Mouse (Mus musculus): ENCODE measurements around the gene Metrnl. TPM values are rescaled to one million over a fixed set of nuclear protein-coding genes. Genes with fewer than 3 reads are reported as not detected.

The Metrnl gene
- total RNA-seq, 2 experiments from 2014 or later, result 10.2 to 10.4 TPM

DNA sequence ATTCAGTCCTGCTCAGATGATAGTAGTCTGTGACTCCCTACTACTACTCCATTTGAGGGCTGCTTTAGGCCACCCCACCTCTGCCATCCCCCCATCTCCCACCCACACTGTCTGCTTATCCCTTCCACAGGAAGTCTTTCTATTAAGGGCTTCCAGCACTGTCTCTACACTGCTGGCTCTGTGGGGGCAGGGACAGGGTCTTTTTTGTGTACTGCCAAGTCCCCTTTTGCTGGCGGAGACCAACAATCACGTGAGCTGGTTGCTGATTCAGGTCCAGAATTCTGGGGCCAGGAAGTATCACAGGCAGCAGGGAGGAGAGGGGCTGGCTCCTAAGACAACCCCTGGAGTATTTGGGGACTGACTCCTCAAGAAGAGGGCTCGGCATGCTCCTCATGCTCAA is 18.1 kb upstream of the Metrnl start:
- peak; percentile 14 to 36 for DNase-seq (ENCODE audit: low spot score in 2 of 2)

DNA sequence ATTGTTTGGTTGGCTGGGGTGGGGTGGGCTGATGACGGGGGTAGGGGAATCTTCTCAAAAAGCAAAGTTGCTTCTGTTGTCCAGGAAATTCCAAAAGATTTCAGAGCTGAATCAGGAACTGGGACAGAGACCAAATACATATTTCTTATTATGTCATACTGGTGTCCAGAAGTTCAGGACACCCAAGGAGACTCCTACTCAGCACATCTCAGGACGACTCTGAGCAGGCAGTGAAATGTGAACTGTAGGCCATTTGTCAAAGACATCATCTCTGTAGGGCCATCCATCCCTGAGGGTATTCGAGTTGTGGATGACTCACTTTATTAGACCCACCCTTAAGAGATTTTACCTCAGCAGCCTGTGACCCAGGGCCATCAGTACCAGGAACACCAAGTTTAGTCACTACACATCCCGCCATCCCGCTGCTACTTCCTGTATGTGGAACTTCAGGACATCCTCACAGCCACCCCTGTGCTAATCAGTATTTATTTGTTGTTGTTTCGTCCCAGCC is 15.8 kb upstream of the Metrnl start:
- DNase-seq (ENCODE audit: low spot score in 2 of 2), result no peak

DNA sequence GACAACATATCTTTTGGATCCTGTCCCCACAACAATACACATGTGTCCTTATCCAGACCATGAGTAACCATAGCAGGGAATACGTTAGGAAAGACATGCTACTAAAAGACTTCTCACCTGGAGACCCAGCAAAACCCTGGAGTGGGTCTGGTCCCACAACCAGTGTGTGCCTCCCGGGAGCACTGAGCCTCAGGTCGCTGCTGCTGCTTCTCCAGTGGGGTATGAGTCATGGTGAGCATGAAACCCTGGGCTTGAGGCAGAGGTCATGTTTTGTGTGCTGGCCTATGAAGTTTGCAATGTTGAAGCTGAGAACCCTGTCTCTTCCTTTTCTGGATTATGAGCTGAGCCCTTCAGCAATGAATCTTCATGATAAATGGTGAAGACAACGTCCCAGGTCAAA is 15.3 kb upstream of the Metrnl start:
- DNase-seq (ENCODE audit: low spot score in 2 of 2), result no peak

DNA sequence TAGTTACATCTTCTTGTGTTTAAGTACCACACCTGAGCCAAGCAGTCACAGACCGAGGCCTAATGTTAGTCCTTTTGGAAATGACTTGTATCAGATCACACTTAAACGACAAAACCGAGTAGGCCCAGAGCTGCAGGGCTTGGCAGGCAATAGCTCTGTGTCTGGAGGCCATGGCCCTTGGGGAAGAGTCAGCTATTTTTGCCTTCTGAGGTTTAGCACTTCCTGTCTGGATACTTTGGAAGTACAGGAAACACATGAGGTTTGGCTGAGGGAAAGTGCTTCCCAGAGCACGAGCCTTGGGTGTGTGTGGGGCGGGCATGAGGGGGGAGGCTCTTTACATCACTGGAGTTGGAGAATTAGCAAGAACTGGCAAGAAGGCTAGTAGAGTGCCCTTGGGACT is 14.7 kb upstream of the Metrnl start:
- no peak for DNase-seq (ENCODE audit: low spot score in 2 of 2)

DNA sequence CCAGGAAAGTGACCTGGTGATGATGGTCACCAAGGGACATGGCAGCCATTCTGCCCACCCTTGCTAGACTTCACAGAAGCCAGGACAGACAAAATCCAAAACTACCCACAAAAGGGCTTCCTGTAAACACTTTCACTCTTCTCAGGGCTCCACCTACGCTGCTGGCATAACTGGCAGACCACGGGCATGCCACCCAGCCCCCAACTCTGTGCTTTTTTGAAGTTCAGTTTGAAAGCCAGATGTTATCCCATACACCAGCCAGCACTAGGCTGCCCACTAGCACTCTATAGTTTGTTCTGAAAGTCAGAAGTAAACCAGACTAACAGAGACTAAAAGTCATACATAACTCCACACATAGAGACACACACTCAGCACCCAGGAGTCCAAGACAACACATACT is 13.3 kb upstream of the Metrnl start:
- DNase-seq (ENCODE audit: low spot score in 2 of 2), result no peak

DNA sequence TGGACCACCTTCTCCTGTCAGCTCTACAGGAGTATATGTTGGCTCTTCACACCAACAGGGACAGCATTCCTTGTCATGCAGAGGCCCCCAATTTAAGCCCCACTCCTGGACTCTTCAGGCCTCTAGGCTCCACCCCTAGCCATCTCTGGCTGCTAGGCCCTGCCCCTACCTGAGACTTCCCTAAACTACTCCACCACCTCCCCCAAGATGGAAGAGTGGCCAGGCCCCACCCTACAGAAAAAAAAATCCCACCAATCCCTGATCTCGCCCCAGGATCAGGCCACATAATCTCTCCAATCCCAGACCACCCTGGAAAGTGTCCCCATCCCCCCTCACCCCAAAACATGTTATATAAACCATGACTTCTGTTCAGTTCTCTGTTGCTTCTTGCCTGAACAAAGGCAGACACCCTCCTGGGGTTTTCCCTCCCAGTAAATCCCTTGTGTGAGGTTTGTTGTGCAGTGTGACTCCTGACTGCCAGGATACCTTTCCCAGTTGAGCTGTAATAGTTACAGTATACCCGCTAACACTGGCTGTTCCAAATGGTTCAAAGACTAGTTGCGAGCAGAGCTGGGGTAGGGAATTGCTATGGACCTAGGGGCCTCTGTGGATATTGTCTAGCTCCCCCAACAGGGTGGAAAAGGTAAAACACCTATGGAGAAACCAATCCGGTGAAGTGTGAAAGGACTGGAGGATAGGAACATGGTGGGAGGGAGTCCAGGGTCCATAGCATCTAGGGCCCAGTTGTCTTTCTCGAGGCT is 5.9 kb upstream of the Metrnl start:
- DNase-seq (ENCODE audit: low spot score in 2 of 2), result no peak

DNA sequence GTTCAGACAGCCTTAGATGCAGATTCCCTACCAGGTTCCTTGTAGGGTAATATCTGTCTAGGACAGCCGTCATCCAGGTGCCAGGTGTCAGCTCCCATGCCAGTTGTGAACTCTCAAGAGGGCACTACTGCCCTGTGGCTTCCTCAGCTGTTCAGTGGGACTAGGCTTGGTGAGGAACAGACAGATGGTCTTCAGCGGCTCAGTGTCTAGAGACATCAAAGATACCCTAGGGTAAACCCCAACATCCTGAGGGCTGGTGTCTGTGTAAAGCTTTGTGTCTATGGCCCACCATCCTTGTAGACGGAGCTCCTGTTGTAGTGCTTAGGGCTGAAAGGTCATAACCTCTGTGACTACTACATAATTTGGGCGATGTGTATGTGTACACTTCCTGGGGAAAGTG is 4.1 kb upstream of the Metrnl start:
- no peak for DNase-seq (ENCODE audit: low spot score in 2 of 2)

DNA sequence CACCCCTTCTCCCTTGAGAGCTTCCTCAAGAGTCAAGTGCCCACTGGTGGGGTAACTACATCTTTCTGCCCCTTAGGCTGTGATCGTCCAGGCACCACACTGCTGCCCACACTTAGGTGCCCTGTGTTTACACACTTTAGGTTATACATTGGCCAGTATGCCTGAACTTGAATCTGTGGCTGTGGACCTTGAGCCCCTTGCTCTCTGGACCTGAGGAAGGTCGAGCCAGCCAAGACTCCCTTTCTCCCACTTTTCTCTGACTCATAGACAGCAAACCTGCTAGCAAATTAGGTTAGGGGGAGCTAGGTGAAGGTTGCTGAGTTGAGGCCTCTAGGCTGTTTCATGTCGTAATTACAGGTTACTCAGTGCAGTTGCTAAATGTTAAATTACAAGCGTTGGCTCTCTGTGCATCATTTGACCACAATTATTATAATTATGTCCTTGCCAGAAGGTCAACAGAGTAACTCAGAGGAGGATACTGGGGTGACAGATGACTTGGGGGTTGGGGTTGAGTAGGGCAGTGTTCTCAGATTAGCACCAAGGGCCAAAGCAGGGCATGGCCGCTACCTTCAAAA is 2.9 kb upstream of the Metrnl start:
- no peak for DNase-seq (ENCODE audit: low spot score in 2 of 2)

DNA sequence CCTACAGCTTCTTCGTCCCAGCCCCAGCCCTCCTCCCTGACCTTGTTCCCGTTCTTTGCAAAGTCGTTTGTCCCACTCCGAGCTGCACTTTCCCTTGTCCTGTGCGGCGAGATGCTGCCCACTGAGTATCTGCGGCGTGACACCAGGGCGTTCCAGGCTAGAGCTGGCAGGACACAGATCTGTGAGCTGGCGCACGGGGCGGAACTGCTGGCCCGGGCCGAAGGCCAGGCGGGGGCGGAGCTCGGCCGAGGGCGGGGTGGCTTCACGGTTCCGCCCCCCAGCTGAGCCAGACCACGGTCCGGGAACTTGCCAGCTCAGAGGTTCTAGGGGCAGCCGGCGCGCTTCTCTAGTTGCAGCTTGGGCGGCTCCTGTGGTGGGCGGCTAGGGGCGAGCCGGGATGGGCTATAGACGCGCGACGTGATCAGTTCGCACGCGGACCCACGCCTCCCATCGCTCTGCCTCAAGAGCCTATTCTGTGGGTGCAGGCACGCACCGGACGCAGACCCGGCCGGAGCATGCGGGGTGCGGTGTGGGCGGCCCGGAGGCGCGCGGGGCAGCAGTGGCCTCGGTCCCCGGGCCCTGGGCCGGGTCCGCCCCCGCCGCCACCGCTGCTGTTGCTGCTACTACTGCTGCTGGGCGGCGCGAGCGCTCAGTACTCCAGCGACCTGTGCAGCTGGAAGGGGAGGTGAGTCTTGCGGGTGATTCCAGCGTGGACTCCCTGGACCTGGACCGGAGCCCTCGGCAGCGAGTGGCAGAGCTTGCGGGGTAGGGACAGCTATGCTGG is 959 bp downstream of the Metrnl start:
- peak; percentile 76 to 85 for DNase-seq (ENCODE audit: low spot score in 2 of 2)

DNA sequence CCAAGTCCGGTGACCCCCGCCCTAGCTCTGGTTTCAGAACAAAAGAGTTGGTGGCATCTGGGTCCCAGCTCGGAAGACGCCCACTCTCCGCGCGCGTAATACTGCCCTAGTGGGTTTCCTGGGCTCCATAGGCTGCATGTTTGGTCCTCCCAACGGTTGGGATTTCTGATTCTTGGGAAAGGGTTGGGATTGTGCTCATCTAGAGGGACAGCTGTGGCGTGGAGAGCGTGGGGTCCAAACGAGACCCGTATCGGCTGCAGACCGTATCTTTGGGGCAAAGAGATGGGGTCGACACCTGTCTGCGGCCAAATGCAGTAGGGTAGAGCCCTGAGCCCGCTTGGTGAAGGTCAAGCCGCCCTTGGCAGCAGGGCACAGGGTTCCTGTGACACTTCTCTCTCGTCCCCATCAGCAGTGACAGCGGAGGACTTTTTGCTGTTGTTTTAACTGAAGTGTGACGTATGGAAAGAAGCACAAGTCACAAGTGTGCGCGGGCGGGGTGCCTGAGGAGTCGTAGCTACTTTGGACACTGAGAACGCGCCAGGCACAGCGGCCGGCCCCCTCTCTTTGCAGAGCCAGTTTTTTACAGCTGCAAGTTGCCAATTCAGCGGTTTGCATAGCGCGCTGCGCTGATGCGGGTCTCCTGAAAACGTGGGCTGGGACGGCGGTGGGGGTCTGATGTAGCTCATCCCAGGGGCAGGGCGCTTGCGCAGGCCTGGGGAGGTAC is 1.7 kb downstream of the Metrnl start:
- DNase-seq (ENCODE audit: low spot score in 2 of 2), result peak; percentile 31 to 42

DNA sequence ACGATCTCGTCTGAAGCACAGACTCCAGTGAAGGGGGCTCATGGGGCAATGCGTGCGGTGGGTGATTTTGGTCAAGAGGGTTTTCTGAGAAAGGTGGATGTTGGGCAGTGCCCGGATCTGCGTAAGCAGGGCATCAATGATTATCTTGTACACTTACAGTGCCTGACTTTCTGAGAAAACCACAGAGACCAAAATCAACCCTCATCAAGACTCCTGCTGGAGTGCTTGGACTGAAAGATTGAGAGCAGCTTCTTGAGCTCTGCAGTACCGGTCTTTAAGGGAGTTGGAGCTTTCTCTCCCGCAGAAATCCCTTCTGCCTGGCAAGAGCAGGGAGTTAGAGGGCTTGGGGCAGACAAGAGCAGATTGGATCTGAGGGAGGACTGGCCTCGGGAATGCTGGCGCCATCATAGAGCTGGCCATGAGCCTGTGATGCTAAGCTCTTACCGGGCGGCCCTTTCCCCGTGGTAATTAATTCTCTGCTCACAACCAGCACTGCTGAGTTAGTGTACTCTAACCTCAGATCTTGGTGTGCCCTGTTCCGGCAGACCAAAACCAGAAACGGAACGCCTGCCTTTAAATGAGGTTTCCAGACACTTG is 2.4 kb downstream of the Metrnl start:
- peak in 1 of 2 experiments; percentile 31 for DNase-seq (ENCODE audit: low spot score in 2 of 2)

DNA sequence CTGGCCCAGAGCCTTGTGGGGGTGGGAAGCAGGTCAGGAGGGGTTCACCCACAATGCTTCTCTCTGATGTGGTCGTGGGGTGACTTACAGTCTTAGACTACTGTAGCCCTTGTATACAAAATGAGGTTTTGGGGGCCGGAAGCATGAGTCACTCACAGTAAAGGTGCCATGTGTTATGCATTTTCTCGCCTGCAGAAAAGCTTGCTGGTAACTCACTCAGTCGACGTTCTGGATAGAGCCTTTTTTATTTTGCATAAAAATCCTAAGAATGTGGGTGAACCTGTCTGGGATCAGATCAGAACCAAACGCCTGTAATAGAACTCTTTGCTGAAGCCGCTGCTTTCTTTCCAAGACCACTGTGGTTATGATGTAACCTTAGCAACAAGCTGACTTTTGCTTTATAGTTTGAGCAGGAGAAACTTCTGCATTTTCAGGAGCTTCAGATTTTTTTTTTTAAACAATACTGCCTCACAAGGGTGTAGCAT is 5.2 kb downstream of the Metrnl start:
- DNase-seq (ENCODE audit: low spot score in 2 of 2), result no peak

DNA sequence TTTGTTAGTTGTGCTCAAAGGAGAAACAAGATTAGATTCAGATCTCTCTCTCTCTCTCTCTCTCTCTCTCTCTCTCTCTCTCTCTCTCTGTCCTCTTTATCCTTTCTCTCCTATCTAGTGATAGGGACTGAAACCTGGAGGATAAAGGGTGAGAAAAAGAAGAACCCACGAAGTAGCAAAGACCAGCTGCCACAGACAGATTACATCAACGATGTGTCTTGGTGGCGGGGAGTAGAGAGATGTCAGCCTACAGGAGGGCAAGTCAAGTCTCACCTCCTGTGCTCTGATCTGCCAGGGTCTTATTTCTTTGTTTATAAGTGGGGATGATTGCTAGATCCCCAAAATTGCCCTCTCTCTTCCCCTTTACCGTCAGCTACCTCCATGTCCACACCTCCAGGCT is 7.9 kb downstream of the Metrnl start:
- no peak for DNase-seq (ENCODE audit: low spot score in 2 of 2)

DNA sequence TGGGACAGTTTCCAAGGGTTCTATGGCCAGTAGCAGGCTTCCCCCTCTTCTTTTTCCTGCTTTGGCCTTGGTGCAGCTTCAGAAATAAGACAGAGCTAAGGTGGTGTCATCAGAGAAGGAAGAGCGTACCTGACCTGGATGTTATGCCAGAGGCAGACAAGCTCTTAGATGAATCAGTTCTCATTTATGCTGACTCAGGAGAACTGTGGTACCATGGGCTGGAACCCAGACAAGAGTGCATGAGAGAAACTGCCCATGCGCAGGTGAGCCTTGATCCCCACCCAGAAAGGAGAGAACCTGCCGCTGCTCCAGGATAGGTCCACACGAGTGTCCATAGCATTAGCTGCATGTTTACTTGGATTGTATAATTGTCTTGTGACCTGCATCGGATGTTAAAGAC is 8.9 kb downstream of the Metrnl start:
- DNase-seq (ENCODE audit: low spot score in 2 of 2), result no peak

DNA sequence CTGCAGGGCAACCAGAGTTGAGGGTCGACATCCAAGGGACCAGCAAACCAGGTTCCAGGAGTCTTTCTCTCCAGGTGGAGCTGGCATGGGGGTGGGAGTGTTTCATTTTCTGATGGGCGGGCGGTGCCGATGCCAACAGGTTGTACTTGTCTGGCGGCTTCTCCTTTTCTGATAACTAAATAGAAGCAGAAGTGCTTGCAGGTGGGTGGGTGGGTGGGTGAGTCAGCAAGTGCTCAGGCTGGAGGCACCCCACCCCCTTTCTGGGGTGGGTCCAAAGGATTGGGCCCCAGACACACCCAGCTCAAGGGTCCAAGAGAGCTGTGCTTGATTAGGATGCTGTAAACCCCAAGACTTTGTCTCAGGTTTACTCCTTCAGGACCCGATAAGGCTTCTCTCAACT is 11.6 kb downstream of the Metrnl start:
- no peak for DNase-seq (ENCODE audit: low spot score in 2 of 2)

DNA sequence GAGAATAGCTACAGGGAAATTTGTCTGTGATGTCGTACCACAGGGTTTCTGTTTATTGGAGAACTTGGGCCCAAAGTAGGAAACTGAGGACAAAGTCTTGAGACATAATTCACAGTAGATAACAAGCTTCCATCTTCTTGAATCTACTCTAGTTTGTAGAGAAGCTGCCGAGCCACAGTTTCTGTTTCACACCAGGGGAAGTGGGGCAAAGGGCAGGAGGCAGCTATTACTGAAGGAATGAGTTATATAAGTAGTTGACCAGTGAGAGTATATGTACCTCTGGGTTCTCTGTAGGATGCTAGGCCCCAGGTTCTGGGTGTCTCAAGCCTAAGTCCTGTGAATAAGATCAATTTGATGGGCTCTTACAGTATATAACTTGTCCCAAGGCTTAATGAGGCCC is 12.2 kb downstream of the Metrnl start:
- DNase-seq (ENCODE audit: low spot score in 2 of 2), result no peak

DNA sequence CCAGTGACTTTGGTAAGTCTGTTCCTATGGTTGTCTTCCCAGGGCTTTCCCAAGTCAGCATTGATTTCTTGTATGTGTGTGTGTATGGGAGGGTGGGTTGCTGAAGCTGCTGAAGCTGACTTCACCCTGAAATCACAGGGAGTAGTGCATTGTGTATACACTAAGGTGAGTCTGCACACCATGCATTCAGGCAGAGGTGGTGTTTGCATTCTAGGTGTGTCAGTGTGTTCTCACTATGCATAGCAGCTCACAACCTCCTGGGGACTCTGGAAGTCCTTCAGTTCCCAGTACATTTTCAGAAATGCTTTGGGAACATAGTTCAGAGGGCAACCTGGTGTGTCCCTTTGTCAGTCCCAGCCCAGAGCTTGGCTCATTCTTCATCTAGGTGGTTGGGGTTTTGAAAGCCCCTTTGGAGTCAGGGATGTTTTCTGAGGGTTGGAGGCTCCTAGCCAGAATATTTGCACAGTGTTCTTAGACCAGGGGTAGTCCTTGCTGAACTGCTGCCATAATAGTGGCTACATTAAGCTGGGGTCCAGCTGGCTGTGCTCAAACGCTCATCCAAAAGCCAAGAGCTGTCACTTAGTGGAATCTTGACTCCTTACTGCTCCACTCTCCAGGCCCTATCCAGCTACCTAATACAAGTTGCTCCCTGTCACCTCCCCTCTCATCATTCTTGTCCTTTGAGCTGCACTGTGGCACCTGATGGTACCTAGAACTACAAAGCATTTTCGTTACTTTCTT is 13.6 kb downstream of the Metrnl start:
- no peak for DNase-seq (ENCODE audit: low spot score in 2 of 2)

DNA sequence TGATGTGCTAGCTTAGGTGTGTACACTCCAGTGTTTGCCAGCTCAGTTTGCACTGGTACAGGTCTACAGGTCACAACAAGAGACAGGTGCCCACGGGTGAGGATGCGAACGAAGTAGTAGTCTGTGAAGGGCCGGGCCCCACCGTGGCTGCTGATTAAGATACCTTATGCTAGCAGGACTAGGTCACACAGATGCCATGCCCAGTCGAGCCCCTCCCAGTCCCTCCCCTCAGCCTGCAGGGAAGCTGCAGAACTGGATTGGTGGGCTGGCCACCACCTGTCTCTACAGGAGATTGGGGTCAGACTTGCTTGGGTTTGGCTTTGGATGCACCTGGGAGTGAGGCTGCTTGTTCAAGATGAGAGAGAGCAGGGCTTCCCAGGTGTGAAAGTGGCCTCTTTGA is 16.4 kb downstream of the Metrnl start:
- DNase-seq (ENCODE audit: low spot score in 2 of 2), result no peak

DNA sequence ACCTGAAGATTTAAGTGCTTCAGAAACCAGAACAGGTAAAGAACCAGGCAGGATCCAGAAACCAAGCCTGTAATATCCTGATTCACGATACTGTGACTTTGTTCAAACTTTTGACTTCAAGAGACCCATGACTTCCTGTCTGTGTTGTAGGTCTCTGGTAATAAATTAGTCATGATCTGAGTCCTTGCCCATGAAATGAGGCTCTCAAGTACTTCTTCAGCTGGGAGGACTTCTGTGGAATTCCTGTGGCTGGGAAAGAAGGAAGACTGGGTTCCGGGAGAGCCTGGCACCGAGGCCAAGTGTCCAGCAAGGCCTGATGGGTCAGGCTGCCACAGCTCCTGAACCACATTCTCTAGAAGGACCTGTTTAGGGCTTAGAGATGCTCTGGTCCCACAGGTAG is 19.4 kb downstream of the Metrnl start:
- DNase-seq (ENCODE audit: low spot score in 2 of 2), result no peak

DNA sequence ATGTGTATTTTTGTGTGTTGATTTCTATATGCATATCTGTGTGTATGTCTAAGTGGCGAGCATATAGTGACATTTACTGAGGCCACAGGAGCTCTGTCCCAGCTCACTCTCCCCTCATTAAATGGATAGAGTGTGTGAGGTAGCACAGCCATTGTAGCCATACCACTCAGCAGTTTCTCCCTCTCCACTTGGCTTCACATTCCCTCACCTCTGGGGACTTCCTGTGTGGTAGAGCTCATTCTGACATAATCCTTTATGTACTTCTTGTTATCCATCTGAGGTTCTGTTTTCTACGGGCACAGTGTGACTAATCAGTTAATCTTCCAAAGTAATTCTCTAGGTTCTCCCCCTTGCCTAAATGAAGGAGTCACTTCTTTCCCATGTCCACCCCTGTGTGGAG is 21.1 kb downstream of the Metrnl start:
- DNase-seq (ENCODE audit: low spot score in 2 of 2), result no peak
